Mouse (Mus musculus): ENCODE measurements around the gene Abat.

Abat gene

GRCm38 (mm10) chr16:8573751-8574150 lies 60.5 kb downstream of the Abat start:
- peak; percentile 77 for DNase-seq (ENCODE audit: low spot score)

- DNase-seq (ENCODE audit: low spot score): no peak
Observed at GRCm38 (mm10) chr16:8574316-8574715, 61.1 kb downstream of the Abat start.

- DNase-seq (ENCODE audit: low spot score): no peak
Observed at GRCm38 (mm10) chr16:8576111-8576510, 62.9 kb downstream of the Abat start.

GRCm38 (mm10) chr16:8576901-8577300 lies 63.7 kb downstream of the Abat start:
- no peak for DNase-seq (ENCODE audit: low spot score)

- peak; percentile 29 for DNase-seq (ENCODE audit: low spot score)
Observed at GRCm38 (mm10) chr16:8578326-8578725, 65.1 kb downstream of the Abat start.

- DNase-seq (ENCODE audit: low spot score): no peak
Observed at GRCm38 (mm10) chr16:8579546-8579945, 66.3 kb downstream of the Abat start.

GRCm38 (mm10) chr16:8581661-8582239 lies 68.5 kb downstream of the Abat start:
- no peak for DNase-seq (ENCODE audit: low spot score)

GRCm38 (mm10) chr16:8582579-8583295 lies 69.5 kb downstream of the Abat start:
- no peak for DNase-seq (ENCODE audit: low spot score)

GRCm38 (mm10) chr16:8584248-8584647 lies 71.0 kb downstream of the Abat start:
- no peak for DNase-seq (ENCODE audit: low spot score)

- DNase-seq (ENCODE audit: low spot score): no peak
Observed at GRCm38 (mm10) chr16:8585056-8585455, 71.8 kb downstream of the Abat start.

- no peak for DNase-seq (ENCODE audit: low spot score)
Observed at GRCm38 (mm10) chr16:8595411-8595810, 82.2 kb downstream of the Abat start.

GRCm38 (mm10) chr16:8596336-8596735 lies 83.1 kb downstream of the Abat start:
- DNase-seq (ENCODE audit: low spot score): no peak

GRCm38 (mm10) chr16:8597516-8597915 lies 84.3 kb downstream of the Abat start:
- no peak for DNase-seq (ENCODE audit: low spot score)

- no peak for DNase-seq (ENCODE audit: low spot score)
Observed at GRCm38 (mm10) chr16:8603789-8604188, 90.6 kb downstream of the Abat start.

GRCm38 (mm10) chr16:8610397-8610796 lies 97.2 kb downstream of the Abat start:
- DNase-seq (ENCODE audit: low spot score): no peak

- no peak for DNase-seq (ENCODE audit: low spot score)
Observed at GRCm38 (mm10) chr16:8612214-8613005, 99.2 kb downstream of the Abat start.

GRCm38 (mm10) chr16:8613039-8613438 lies 99.8 kb downstream of the Abat start:
- DNase-seq (ENCODE audit: low spot score): no peak

GRCm38 (mm10) chr16:8613447-8613846 lies 100.2 kb downstream of the Abat start:
- DNase-seq (ENCODE audit: low spot score): no peak

GRCm38 (mm10) chr16:8619659-8620314 lies 106.6 kb downstream of the Abat start:
- DNase-seq (ENCODE audit: low spot score): peak; percentile 70

GRCm38 (mm10) chr16:8620315-8621115 lies 107.3 kb downstream of the Abat start:
- no peak for DNase-seq (ENCODE audit: low spot score)

GRCm38 (mm10) chr16:8630419-8630818 lies 117.2 kb downstream of the Abat start:
- DNase-seq (ENCODE audit: low spot score): no peak

- DNase-seq (ENCODE audit: low spot score): no peak
Observed at GRCm38 (mm10) chr16:8631428-8631827, 118.2 kb downstream of the Abat start.

All from embryo, embryonic 10 days (tissue).